Mouse (Mus musculus) 3T3-L1 (cell line): ENCODE results near the gene Cyp4a32.
"Not testable (repeated sequence)": the region's sequence is repeated elsewhere in the genome, so short reads cannot be mapped to it uniquely, and the experiment has no call there.

Experiments
- DNase-seq: peaks from one replicate; pipeline ENCODE4 v3.0.0-alpha.2; 2015; ENCODE audit warnings: low read depth, low spot score

Cyp4a32 gene

DNA sequence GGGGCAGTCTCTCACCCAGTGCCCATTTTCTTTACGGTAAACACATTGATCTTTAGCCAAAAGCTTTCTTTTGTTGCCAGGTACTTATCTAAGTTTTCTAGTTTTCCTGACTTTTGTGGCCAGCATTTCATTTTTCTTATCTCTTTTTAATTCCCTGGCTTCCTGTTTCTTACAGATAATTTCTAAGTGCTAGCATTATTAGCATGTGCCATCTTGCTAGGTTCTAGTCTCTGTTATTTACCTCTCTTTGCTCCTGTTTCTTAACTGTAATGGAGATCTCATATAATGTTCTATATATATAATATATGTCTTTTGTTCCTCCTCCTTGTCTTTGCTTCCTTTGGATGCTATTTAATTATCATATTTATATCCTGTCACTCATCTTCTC, 55.8 kb downstream of the Cyp4a32 start:
- not testable (repeated sequence) for DNase-seq

DNA sequence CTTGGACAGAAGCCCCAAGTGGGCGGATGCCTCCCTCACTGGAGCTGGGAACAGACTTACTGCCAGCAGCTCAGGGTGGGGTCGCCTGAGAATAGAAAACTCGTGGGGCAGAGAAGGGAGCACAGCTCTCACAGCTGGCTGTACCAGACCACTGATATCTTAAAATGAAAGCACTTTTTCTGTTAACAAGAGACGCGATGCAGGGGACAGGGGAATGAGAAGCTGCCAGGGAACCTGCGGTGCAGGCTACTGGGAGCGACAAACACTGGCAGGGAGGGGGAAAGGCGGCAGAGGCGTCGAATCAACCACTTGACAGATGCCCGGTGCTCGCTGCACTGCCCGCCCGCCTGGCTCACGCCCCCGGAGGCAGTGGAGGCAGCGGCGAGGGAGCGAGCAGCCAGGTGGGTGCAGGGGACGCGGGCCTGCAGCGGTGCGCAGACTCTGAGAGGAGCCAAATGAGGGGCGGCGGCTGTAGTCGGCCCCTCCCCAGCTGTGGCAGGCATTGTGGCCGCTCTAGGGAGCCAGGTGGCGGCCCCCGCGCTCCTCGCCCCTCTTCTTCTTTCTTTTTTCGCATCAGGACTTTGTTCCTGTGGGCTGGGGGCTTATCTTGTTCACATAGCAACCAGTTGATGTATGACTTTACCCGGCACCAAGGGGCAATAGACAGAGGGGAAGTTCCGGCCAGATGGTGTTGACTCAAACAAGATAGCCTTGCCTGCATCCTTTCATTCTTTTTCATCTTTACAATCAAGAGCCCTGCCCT, 56.5 kb downstream of the Cyp4a32 start:
- DNase-seq, result no peak

DNA sequence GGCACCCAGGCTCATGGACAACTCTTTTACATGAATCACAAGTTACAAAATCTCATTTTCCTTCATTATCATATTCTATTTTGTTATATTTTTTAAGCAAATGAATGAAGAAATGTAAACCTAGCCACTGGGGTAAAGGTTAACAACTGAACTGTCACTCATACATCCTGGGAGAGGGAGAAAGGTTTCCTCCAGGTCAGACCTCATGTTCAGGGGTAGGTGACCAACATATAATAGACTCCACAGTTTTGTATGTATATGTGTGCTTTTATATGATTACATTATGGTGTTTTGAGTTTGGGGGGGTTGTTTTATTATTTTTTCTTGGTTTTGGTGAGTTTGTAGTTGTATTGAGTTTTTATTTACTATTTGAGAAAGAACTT, 57.1 kb downstream of the Cyp4a32 start:
- no peak for DNase-seq

DNA sequence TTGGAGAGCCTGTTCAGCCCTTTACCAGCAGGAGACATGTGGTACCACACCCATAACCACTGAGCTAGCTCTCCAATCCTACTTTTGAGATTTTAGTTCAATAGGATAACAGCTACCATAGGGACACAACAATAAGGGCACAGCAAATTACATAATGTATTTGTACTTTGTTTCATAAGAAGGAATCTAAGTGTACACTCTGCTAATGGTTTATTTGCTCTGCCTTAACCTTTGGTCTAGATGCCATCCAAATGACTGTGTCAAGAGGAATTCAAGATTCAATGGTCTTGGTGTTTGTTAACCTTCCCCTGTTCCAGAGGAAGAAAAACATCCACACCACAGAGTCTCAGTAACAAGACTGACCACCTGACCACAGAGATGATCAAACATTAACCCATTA, 58.4 kb downstream of the Cyp4a32 start:
- DNase-seq, result peak; percentile 5
